Mouse (Mus musculus) frontal cortex, postnatal 25 days (tissue): ENCODE results near the gene Flrt3.

Experiments used
- DNase-seq, 2 experiments: peaks; one replicate each; pipeline ENCODE4 v3.0.0; 2022; ENCODE audit warnings: low spot score in 2 of 2

Flrt3 gene

DNA sequence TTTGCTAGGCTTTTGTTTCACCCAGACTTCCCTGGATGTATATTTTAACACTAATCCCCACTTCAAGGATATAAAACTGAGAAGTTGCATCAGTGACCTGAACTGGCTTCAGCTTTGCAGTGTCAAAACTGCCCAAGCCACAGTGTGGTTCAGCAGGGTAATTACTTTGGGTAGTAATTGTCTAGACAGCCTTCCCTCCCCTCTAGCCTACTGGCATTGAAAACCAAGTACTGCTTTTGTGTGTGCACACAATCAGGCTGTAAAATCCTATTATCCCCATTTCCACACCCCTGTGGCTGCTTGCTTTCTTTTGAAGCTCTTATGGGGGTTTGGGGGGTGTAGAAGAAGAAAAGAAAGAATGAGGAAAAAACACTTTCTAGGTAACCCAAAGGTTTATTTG lies 17.8 kb downstream of the Flrt3 start:
- DNase-seq = no peak

DNA sequence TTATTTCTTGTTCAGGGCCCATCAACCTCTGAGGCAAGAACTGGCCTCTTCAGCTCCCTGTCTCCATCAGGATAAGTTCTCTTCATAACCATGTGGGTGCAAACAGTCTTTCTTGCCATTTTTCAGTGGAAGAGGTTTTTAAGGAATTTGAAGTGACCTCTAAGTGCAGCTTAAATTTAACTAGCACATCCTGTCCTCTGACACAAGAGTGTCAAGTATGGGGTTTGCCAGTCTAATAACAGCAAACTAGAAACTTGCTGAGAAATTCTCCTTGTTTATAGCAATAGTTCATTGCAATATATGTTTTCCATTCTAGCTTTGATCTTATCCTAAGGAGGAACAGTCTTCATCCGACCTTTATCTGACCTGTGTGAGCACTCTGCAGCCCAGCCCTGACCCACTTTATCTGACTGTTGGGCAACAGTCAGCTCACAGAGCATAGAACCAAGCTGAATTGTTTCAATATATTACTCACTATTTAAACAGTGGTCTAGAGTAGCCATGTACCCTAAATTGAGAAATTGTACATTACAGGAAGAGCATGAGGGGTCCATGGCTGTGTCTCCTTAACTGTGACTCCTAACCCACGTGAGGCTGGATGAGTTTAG lies 49.4 kb downstream of the Flrt3 start:
- no peak for DNase-seq

DNA sequence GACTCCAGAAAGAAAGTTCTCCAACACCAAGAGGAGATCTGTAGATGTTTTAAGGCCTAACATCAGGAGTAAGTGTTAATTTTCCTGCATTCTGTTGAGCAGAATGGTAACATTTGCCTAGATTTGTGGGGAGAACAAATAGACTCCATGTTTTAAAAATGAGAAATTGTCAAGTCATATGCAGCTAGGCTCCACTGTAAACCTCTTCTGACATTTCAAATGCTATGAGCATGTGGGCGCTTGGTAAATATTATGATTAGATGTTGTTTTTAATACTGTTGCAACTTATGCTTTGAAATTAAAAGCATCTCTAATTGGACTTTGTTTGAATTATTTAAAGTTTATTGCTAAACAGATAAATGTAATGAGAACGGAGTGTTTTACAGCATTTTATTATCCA lies 55.8 kb downstream of the Flrt3 start:
- DNase-seq = no peak
